Comparison of ENCODE assay signal across 8 mouse cellular contexts in the genomic region with DNA sequence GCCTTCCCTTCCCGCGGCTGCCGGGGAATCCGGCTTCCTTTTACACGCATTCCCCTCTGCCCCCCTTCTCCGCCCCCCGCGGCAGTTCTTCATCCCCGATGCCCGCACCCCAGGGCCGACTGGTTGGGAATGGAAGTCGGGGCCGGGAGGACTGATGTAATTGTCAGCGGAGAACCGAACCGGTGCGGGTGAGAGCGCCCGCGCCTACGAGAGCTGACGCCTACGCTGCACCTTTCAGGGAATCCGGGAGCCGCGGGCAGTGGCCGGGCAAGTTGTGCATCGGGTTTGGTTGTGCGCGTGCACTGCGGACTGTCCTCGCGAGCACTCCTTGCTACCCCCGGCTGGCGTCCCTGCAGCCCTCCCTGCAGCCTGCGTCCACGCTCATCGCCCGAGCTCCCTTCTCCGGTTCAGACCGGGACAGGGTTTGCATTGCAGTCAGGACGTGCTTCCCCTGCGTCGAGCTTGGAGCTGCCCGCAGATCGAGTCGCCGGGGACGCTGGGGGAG. TPM values are rescaled to one million over a fixed set of nuclear protein-coding genes. Genes with fewer than 3 reads are reported as not detected.
DNase-seq lines count a peak whose midpoint lies in the region; ATAC-seq and TF ChIP-seq lines count a peak whose summit lies in the region.

No protein-coding gene starts in this region.

- peak overlapping the region; percentile 94 for H3K4me2 ChIP-seq in embryonic facial prominence, embryonic 13.5 days
- peak overlapping the region; percentile 79 for H3K4me2 ChIP-seq in limb, embryonic 12.5 days
- H3K4me2 ChIP-seq in midbrain, embryonic 15.5 days: peak overlapping the region; percentile 82
- peak overlapping the region; percentile 98 for H3K4me2 ChIP-seq in stomach, postnatal 0 days (replicated peaks; ENCODE audit: low read depth)

- no peaks in the 10 kb centered on the region for H3K9me3 ChIP-seq in embryonic facial prominence, embryonic 13.5 days
- H3K9me3 ChIP-seq in limb, embryonic 12.5 days: no peaks in the 10 kb centered on the region
- H3K9me3 ChIP-seq in midbrain, embryonic 15.5 days: no peaks in the 10 kb centered on the region
- no peaks in the 10 kb centered on the region for H3K9me3 ChIP-seq in stomach, postnatal 0 days (ENCODE audit: control insufficient read depth, low read length)

- no peak for TF ChIP-seq CTCF in stomach, postnatal 0 days (IDR thresholded peaks at IDR 0.05; ENCODE audit: low read depth)

- peak; percentile 52 for ATAC-seq in embryonic facial prominence, embryonic 13.5 days (ENCODE audit: insufficient number of reproducible peaks, insufficient read depth, low FRiP score, low TSS enrichment, low read depth)
- peak; percentile 44; the same call in 1 of the 2 replicates for ATAC-seq in limb, embryonic 12.5 days (ENCODE audit: insufficient number of reproducible peaks, insufficient read depth, low FRiP score, low TSS enrichment, low read depth)
- peak; percentile 80 for ATAC-seq in midbrain, embryonic 15.5 days (replicated peaks)
- peak; percentile 56 for ATAC-seq in stomach, postnatal 0 days (ENCODE audit: low FRiP score, low TSS enrichment)

- H3K36me3 ChIP-seq in embryonic facial prominence, embryonic 13.5 days: no peaks in the 10 kb centered on the region
- no peaks in the 10 kb centered on the region for H3K36me3 ChIP-seq in limb, embryonic 12.5 days
- no peaks in the 10 kb centered on the region for H3K36me3 ChIP-seq in midbrain, embryonic 15.5 days (replicated peaks)
- no peaks in the 10 kb centered on the region for H3K36me3 ChIP-seq in stomach, postnatal 0 days (ENCODE audit: control insufficient read depth, insufficient read depth, low read length)

- peaks cover 9% of the 10 kb centered on the region; the same call in 1 of the 2 replicates for H3K4me1 ChIP-seq in embryonic facial prominence, embryonic 13.5 days
- H3K4me1 ChIP-seq in limb, embryonic 12.5 days (replicated peaks): peaks cover 8% of the 10 kb centered on the region
- peaks cover 20% of the 10 kb centered on the region for H3K4me1 ChIP-seq in midbrain, embryonic 15.5 days
- H3K4me1 ChIP-seq in stomach, postnatal 0 days (replicated peaks; ENCODE audit: control insufficient read depth, insufficient read depth): no peaks in the 10 kb centered on the region

- under 1% methylated on average over 49 of the region's 49 CpGs for WGBS in embryonic facial prominence, embryonic 13.5 days
- WGBS in limb, embryonic 12.5 days: under 1% methylated on average over 49 of the region's 49 CpGs
- under 1% methylated on average over 43 of the region's 49 CpGs for WGBS in midbrain, embryonic 15.5 days
- WGBS in stomach, postnatal 0 days: under 1% methylated on average over 49 of the region's 49 CpGs

- TF ChIP-seq EP300 in stomach, postnatal 0 days (optimal IDR thresholded peaks at IDR 0.05): no peak

- DNase-seq in B cell, adult 2 months: peak; percentile 11 to 29
- DNase-seq in adrenal gland, postnatal 25 days: peak; percentile 63
- DNase-seq in heart, adult 9 months (ENCODE audit: low spot score in 2 of 2): peak; percentile 26 to 29
- DNase-seq in kidney, adult 8-10 months: peak; percentile 54 to 57
- DNase-seq in stomach, postnatal 0 days (ENCODE audit: low spot score): peak; percentile 60

- peak overlapping the region; percentile 83 for H3K9ac ChIP-seq in embryonic facial prominence, embryonic 13.5 days
- peak overlapping the region; percentile 82 for H3K9ac ChIP-seq in limb, embryonic 12.5 days (replicated peaks)
- H3K9ac ChIP-seq in midbrain, embryonic 15.5 days: peak overlapping the region; percentile 98
- H3K9ac ChIP-seq in stomach, postnatal 0 days (ENCODE audit: low read length): peak overlapping the region; percentile 74

- peaks cover 31% of the 10 kb centered on the region for H3K27me3 ChIP-seq in embryonic facial prominence, embryonic 13.5 days
- peaks cover 24% of the 10 kb centered on the region for H3K27me3 ChIP-seq in limb, embryonic 12.5 days
- peaks cover 13% of the 10 kb centered on the region; the same call in 1 of the 2 replicates for H3K27me3 ChIP-seq in midbrain, embryonic 15.5 days (replicated peaks)
- H3K27me3 ChIP-seq in stomach, postnatal 0 days (ENCODE audit: control insufficient read depth, insufficient read depth, low read length): no peaks in the 10 kb centered on the region

- peak overlapping the region; percentile 71; the same call in 1 of the 2 replicates for H3K27ac ChIP-seq in embryonic facial prominence, embryonic 13.5 days
- peak overlapping the region; percentile 78 for H3K27ac ChIP-seq in limb, embryonic 12.5 days
- H3K27ac ChIP-seq in midbrain, embryonic 15.5 days: peak overlapping the region; percentile 91
- H3K27ac ChIP-seq in stomach, postnatal 0 days (replicated peaks): peak overlapping the region; percentile 56

- peak overlapping the region; percentile 82 for H3K4me3 ChIP-seq in embryonic facial prominence, embryonic 13.5 days
- peak overlapping the region; percentile 87 for H3K4me3 ChIP-seq in limb, embryonic 12.5 days (replicated peaks)
- peak overlapping the region; percentile 90 for H3K4me3 ChIP-seq in midbrain, embryonic 15.5 days
- H3K4me3 ChIP-seq in stomach, postnatal 0 days (ENCODE audit: low read depth, low read length): peak overlapping the region; percentile 87

RNA-seq across cellular contexts. Expression of a gene that starts 0.7 kb away (rescaled TPM):
- total RNA-seq in adrenal gland, postnatal 25 days (2021): 23.9 and 31.9 TPM in 2 replicates
- polyA plus RNA-seq in embryonic facial prominence, embryonic 13.5 days (2015; fragmentation: Nextera tagmentation; extraction: Ambion mirVana): 16.5 and 18.6 TPM in 2 replicates
- 16.5 and 19.9 TPM in 2 replicates for polyA plus RNA-seq in limb, embryonic 12.5 days (2016; fragmentation: Nextera tagmentation; extraction: Ambion mirVana)
- polyA plus RNA-seq in midbrain, embryonic 15.5 days (2015; fragmentation: Nextera tagmentation; extraction: Ambion mirVana): 21.8 and 24.7 TPM in 2 replicates
- 4.0 and 4.7 TPM in 2 replicates for polyA plus RNA-seq in stomach, postnatal 0 days (2015; fragmentation: Nextera tagmentation; extraction: Ambion mirVana)

RNA-seq across cellular contexts. Expression of a gene that starts 37.2 kb away (rescaled TPM):
- total RNA-seq in adrenal gland, postnatal 25 days (2021): 49.2 and 61.7 TPM in 2 replicates
- 18.0 and 21.7 TPM in 2 replicates for polyA plus RNA-seq in embryonic facial prominence, embryonic 13.5 days (2015; fragmentation: Nextera tagmentation; extraction: Ambion mirVana)
- 13.2 and 18.8 TPM in 2 replicates for polyA plus RNA-seq in limb, embryonic 12.5 days (2016; fragmentation: Nextera tagmentation; extraction: Ambion mirVana)
- 16.8 and 17.0 TPM in 2 replicates for polyA plus RNA-seq in midbrain, embryonic 15.5 days (2015; fragmentation: Nextera tagmentation; extraction: Ambion mirVana)
- polyA plus RNA-seq in stomach, postnatal 0 days (2015; fragmentation: Nextera tagmentation; extraction: Ambion mirVana): 7.8 and 8.9 TPM in 2 replicates

RNA-seq across cellular contexts. Expression of a gene that starts 46.7 kb away (rescaled TPM):
- not detected in 2 replicates for total RNA-seq in adrenal gland, postnatal 25 days (2021)
- not detected in 2 replicates for polyA plus RNA-seq in embryonic facial prominence, embryonic 13.5 days (2015; fragmentation: Nextera tagmentation; extraction: Ambion mirVana)
- polyA plus RNA-seq in limb, embryonic 12.5 days (2016; fragmentation: Nextera tagmentation; extraction: Ambion mirVana): not detected in 2 replicates
- polyA plus RNA-seq in midbrain, embryonic 15.5 days (2015; fragmentation: Nextera tagmentation; extraction: Ambion mirVana): 0.27 TPM in 1 of 2 replicates, not detected in the other
- not detected in 2 replicates for polyA plus RNA-seq in stomach, postnatal 0 days (2015; fragmentation: Nextera tagmentation; extraction: Ambion mirVana)

Comparison
In these comparisons a context has a peak if more than half of its experiments do, and no peak if none do; other contexts are left out.
1. Peak in every context shown above with its lines: DNase-seq, ATAC-seq, H3K4me3 ChIP-seq and H3K27ac ChIP-seq.